Mouse (Mus musculus) hindlimb bud, embryonic 11.5 days (tissue): ENCODE measurements around the gene Chst12.

ENCODE experiments used
- DNase-seq: peaks from one replicate; pipeline ENCODE4 v3.0.0-alpha.2; 2012; ENCODE audit warnings: low read depth, low spot score; ENCODE audit errors: extremely low spot score

Gene Chst12

DNA sequence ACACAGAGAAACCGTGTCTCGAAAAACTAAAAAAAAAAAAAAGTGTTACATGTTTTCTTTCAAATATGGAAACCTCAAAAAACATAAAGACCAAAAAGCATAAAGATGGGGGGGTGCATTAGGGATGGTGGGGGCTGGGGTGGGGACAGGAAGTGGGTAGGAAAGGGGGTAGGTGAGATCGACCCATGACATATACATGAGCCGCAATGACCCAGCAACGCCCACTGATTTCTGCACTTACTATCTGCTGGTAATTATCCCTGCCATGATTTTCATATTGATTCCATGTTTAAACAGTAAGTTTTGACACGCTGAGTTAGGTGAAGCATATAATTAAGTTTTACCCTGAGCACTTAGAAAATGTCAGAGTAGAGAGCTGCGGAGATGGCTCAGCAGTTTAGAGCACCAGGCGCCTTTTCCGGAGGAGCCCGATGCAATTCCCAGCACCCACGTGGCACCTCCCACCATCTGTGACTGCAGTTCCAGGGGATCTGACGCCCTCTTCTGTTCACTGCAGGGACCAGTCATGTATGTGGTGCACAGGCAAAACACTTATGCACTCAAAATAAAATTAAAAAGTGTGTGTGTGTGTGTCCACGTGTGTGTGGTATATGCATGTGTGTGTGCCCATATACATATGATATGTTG, 65.0 kb downstream of the Chst12 start:
- DNase-seq: no peak

DNA sequence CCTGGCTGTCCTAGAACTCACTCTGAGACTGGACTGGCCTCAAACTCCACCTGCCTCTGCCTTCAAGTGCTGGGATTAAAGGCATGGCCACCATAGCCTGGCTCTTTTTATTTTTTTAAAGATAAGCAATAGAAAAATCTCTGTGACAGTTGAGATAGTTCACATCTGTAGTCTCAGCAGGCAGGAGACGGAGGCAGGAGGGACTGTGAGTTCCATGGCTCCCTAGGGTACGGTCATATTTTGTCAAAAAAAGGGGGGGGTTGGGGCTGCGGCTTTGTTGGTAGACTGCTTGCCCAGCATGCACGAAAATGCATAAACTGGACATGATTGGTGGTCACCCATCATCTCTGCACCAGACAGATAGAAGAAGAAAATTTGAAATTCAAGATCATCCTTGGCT, 65.9 kb downstream of the Chst12 start:
- no peak for DNase-seq

DNA sequence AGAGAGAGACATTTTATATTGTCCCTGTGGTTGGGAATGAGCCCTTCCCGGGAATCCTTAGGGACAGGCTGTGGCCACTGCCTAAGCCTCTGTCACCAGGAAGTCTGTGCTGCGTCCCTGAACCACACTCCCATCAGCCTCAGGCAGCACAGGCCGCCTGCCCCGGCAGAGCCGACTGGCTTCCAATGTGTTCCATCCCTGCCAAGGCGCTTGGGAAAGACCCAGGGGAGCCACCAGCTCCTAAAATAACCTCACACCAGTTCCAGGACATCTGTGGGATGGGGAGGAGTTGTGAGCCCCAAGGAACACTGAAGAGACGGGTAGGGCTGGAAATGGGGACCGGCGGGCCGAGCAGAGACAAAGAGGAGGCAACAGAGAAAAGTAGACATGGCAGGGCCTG, 66.3 kb downstream of the Chst12 start:
- no peak for DNase-seq

DNA sequence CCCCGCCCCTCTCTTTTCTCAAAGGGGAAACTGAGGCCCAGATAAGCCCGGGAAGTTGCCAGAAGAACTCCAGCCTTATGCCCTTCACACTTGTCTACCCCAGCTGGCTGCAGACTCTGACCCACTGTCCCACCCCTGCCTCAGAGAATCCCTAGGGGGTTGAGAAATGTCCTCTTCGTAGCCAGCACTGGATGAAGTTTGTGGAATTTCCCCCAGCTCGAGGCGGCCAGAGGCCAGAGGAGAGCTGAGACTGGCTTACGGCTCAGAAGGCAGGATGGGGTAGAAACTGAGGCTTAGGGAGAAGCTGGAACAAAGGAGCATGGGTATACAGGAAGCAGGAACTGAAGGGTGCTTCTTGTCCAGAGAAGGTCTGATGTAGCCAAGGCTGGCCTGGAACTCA, 67.3 kb downstream of the Chst12 start:
- no peak for DNase-seq
